Mouse (Mus musculus) frontal cortex, postnatal 36 days (tissue): ENCODE results near the gene Ccdc144b.

Source experiments
- DNase-seq, 2 experiments: peaks; one replicate each; pipeline ENCODE4 v3.0.0; 2022; ENCODE audit warnings: low spot score in 2 of 2

Gene Ccdc144b

GRCm38 (mm10) chr3:36029993-36030392, 23.4 kb downstream of the Ccdc144b start:
- DNase-seq, result no peak

GRCm38 (mm10) chr3:36025732-36026131, 27.6 kb downstream of the Ccdc144b start:
- DNase-seq, result no peak

GRCm38 (mm10) chr3:36011239-36011638, 42.1 kb downstream of the Ccdc144b start:
- DNase-seq, result no peak

GRCm38 (mm10) chr3:36008411-36009154, 44.8 kb downstream of the Ccdc144b start:
- no peak for DNase-seq

GRCm38 (mm10) chr3:36004028-36004895, 49.1 kb downstream of the Ccdc144b start:
- DNase-seq, result no peak

GRCm38 (mm10) chr3:36000275-36001239, 52.8 kb downstream of the Ccdc144b start, which contains the start of gene Mccc1:
Gene Mccc1 (minus strand): TSS chr3:36000678.
- peak; percentile 97 for DNase-seq

GRCm38 (mm10) chr3:35994552-35995531, 58.5 kb downstream of the Ccdc144b start:
- no peak for DNase-seq

GRCm38 (mm10) chr3:35990715-35991114, 62.6 kb downstream of the Ccdc144b start:
- no peak for DNase-seq

GRCm38 (mm10) chr3:35988031-35988430, 65.3 kb downstream of the Ccdc144b start:
- no peak for DNase-seq

- no peak for DNase-seq
Measured at GRCm38 (mm10) chr3:35986266-35986665, 67.1 kb downstream of the Ccdc144b start.

GRCm38 (mm10) chr3:35973551-35973950, 79.8 kb downstream of the Ccdc144b start:
- DNase-seq, result no peak

- peak in 1 of 2 experiments; percentile 33 for DNase-seq
Measured at GRCm38 (mm10) chr3:35972985-35973384, 80.4 kb downstream of the Ccdc144b start.

- no peak for DNase-seq
Measured at GRCm38 (mm10) chr3:35971149-35971548, 82.2 kb downstream of the Ccdc144b start.

- no peak for DNase-seq
Measured at GRCm38 (mm10) chr3:35970441-35970840, 82.9 kb downstream of the Ccdc144b start.

GRCm38 (mm10) chr3:35967366-35967921, 85.9 kb downstream of the Ccdc144b start:
- no peak for DNase-seq

GRCm38 (mm10) chr3:35966493-35966892, 86.9 kb downstream of the Ccdc144b start:
- DNase-seq, result no peak

GRCm38 (mm10) chr3:35964928-35965327, 88.4 kb downstream of the Ccdc144b start:
- DNase-seq, result no peak

- DNase-seq, result no peak
Measured at GRCm38 (mm10) chr3:35963921-35964320, 89.4 kb downstream of the Ccdc144b start.

- no peak for DNase-seq
Measured at GRCm38 (mm10) chr3:35963401-35963800, 89.9 kb downstream of the Ccdc144b start.

- no peak for DNase-seq
Measured at GRCm38 (mm10) chr3:35962967-35963366, 90.4 kb downstream of the Ccdc144b start.
